Mouse (Mus musculus) bone marrow macrophage, adult 2 months (primary cell): Measurements from ENCODE around the gene Nipal4.

Experiments
- CTCF ChIP-seq: IDR thresholded peaks from 2 replicates; pipeline ENCODE4 v1.5.1; 2012; ENCODE audit warnings: low read depth, mild to moderate bottlenecking, low read length, moderate library complexity
- POLR2A ChIP-seq: IDR thresholded peaks from 2 replicates; pipeline ENCODE4 v1.6.1; 2012; ENCODE audit warnings: mild to moderate bottlenecking, low read depth, low read length, borderline replicate concordance

- no peak for TF ChIP-seq CTCF
- TF ChIP-seq POLR2A = no peak
Observed at GRCm38 (mm10) chr11:46102107-46102506, 64.2 kb downstream of the Nipal4 start.
